11 mouse cellular contexts compared by ENCODE assay signal in the genomic region with DNA sequence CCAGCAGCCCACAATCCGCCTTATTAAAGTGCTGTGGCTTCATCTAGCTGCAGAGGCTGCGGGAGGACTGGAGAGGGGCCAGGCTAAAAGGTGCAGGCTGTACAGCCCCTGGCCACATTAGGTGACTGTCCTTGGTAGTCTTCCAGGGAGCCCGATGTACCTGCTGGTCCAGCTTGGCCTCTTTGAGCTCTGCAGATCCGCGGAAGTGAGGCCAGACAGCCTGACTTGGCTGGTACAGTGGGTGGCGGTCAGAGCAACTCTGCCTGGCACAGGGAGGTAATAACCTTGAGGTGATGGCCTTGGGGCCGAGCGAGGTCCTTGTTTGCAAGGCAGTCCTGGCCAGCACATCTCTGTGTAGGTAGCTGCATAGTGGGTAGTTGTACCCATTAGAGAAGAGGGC.
A peak's percentile ranks its signal among the peaks of the same experiment; 100 is the strongest.
DNase-seq lines count a peak whose midpoint lies in the region; ATAC-seq lines count a peak whose summit lies in the region.
"Had no signal": no experiment of that assay in that cellular context is flagged by ENCODE, and none has a peak within 500 bp of the region (broad histone marks: within the 10 kb centered on the region; RNA-seq: fewer than 3 reads in every experiment).

No protein-coding gene starts in this region.

- peak overlapping the region; percentile 54; the same call in 1 of the 2 replicates for H3K27ac ChIP-seq in hindbrain, embryonic 10.5 days
- H3K27ac ChIP-seq in hindbrain, embryonic 13.5 days, result no peak overlapping the region
- H3K27ac ChIP-seq: hindbrain, postnatal 0 days had no signal

- peaks cover 66% of the 10 kb centered on the region for H3K4me1 ChIP-seq in hindbrain, embryonic 10.5 days (replicated peaks)
- H3K4me1 ChIP-seq in hindbrain, embryonic 13.5 days (replicated peaks), result peaks cover 55% of the 10 kb centered on the region

- DNase-seq in hindbrain, embryonic 10.5 days (ENCODE audit: low spot score), result no peak
- peak; percentile 79 for DNase-seq in adrenal gland, adult 8-10 months
- DNase-seq in cerebellum, adult 9-10 months, result peak; percentile 83
- DNase-seq in kidney, postnatal 25 days, result peak; percentile 63 to 87
- no peak for DNase-seq in thymus, adult 18-20 months
- DNase-seq in frontal cortex, postnatal 36 days (ENCODE audit: low spot score in 2 of 2), result no peak
- DNase-seq: lung, embryonic 14.5 days had no signal

- no peak for ATAC-seq in hindbrain, embryonic 13.5 days (ENCODE audit: low FRiP score)
- ATAC-seq in erythroid progenitor cell, adult 5-6 weeks (replicated peaks; ENCODE audit: low FRiP score, poor library complexity, severe bottlenecking), result no peak
- ATAC-seq: hindbrain, postnatal 0 days; midbrain, embryonic 16.5 days had no signal

- H3K9ac ChIP-seq in hindbrain, embryonic 13.5 days, result no peak overlapping the region
- H3K9ac ChIP-seq: lung, embryonic 14.5 days had no signal

- H3K9me3 ChIP-seq in hindbrain, embryonic 10.5 days, result no peaks in the 10 kb centered on the region
- H3K9me3 ChIP-seq in hindbrain, embryonic 13.5 days, result no peaks in the 10 kb centered on the region

- H3K4me2 ChIP-seq in hindbrain, embryonic 13.5 days, result no peak overlapping the region
- H3K4me2 ChIP-seq: lung, embryonic 14.5 days had no signal

- 84% methylated on average over 8 of the region's 8 CpGs for WGBS in hindbrain, embryonic 10.5 days
- 92% methylated on average over 8 of the region's 8 CpGs for WGBS in hindbrain, embryonic 13.5 days

- peaks cover 5% of the 10 kb centered on the region; the same call in 1 of the 2 replicates for H3K27me3 ChIP-seq in hindbrain, embryonic 10.5 days (ENCODE audit: insufficient read depth, poor library complexity, severe bottlenecking)
- H3K27me3 ChIP-seq in hindbrain, embryonic 13.5 days, result no peaks in the 10 kb centered on the region

- no peak overlapping the region for H3K4me3 ChIP-seq in hindbrain, embryonic 10.5 days
- H3K4me3 ChIP-seq in hindbrain, embryonic 13.5 days, result no peak overlapping the region

- H3K36me3 ChIP-seq in hindbrain, embryonic 10.5 days, result no peaks in the 10 kb centered on the region
- no peaks in the 10 kb centered on the region for H3K36me3 ChIP-seq in hindbrain, embryonic 13.5 days

Comparison
In these comparisons a context has a peak if more than half of its experiments do, and no peak if none do; other contexts are left out.
1. DNase-seq: peak in adrenal gland, adult 8-10 months (single experiment), cerebellum, adult 9-10 months (single experiment) and kidney, postnatal 25 days (2 of 2); none in hindbrain, embryonic 10.5 days (single experiment), thymus, adult 18-20 months (0 of 2) and frontal cortex, postnatal 36 days (0 of 2).